27 mouse cellular contexts compared by ENCODE assay signal in genomic region chr2:154571976-154572375, GRCm38 (mm10). TPM values are rescaled to one million over a fixed set of nuclear protein-coding genes. Genes with fewer than 3 reads are reported as not detected.
A peak's percentile ranks its signal among the peaks of the same experiment; 100 is the strongest.
DNase-seq lines count a peak whose midpoint lies in the region; ATAC-seq lines count a peak whose summit lies in the region.
"Had no signal": no experiment of that assay in that cellular context is flagged by ENCODE, and none has a peak within 500 bp of the region (broad histone marks: within the 10 kb centered on the region; RNA-seq: fewer than 3 reads in every experiment).

No protein-coding gene starts in this region.

- no peaks in the 10 kb centered on the region for H3K36me3 ChIP-seq in forebrain, embryonic 11.5 days (ENCODE audit: control insufficient read depth, insufficient read depth, low read length)
- H3K36me3 ChIP-seq in forebrain, embryonic 16.5 days (ENCODE audit: control insufficient read depth, insufficient read depth): no peaks in the 10 kb centered on the region
- no peaks in the 10 kb centered on the region for H3K36me3 ChIP-seq in midbrain, embryonic 13.5 days
- H3K36me3 ChIP-seq in midbrain, embryonic 10.5 days: peaks cover 10% of the 10 kb centered on the region; the same call in 1 of the 2 replicates
- H3K36me3 ChIP-seq in embryonic facial prominence, embryonic 15.5 days: no peaks in the 10 kb centered on the region
- H3K36me3 ChIP-seq in stomach, embryonic 16.5 days (ENCODE audit: control insufficient read depth, insufficient read depth, low read length): no peaks in the 10 kb centered on the region
- no peaks in the 10 kb centered on the region for H3K36me3 ChIP-seq in neural tube, embryonic 15.5 days
- H3K36me3 ChIP-seq in liver, embryonic 12.5 days: 0 out of 2 replicates have a peak, but pooled peaks cover 4% of the 10 kb centered on the region
- H3K36me3 ChIP-seq: heart, embryonic 10.5 days; liver, embryonic 13.5 days; neural tube, embryonic 12.5 days had no signal

- peaks cover 17% of the 10 kb centered on the region for H3K4me1 ChIP-seq in forebrain, embryonic 11.5 days (replicated peaks; ENCODE audit: control insufficient read depth, insufficient read depth, low read length)
- peaks cover 26% of the 10 kb centered on the region for H3K4me1 ChIP-seq in forebrain, embryonic 16.5 days (replicated peaks; ENCODE audit: control insufficient read depth, insufficient read depth, low read length)
- H3K4me1 ChIP-seq in midbrain, embryonic 13.5 days (replicated peaks): peaks cover 49% of the 10 kb centered on the region
- peaks cover 53% of the 10 kb centered on the region for H3K4me1 ChIP-seq in midbrain, embryonic 10.5 days
- peaks cover 41% of the 10 kb centered on the region for H3K4me1 ChIP-seq in embryonic facial prominence, embryonic 15.5 days
- H3K4me1 ChIP-seq in stomach, embryonic 16.5 days (ENCODE audit: control insufficient read depth, insufficient read depth, low read length): peaks cover 31% of the 10 kb centered on the region
- peaks cover 30% of the 10 kb centered on the region for H3K4me1 ChIP-seq in neural tube, embryonic 15.5 days
- peaks cover 44% of the 10 kb centered on the region for H3K4me1 ChIP-seq in liver, embryonic 12.5 days

- no peak for ATAC-seq in forebrain, embryonic 11.5 days (replicated peaks; ENCODE audit: low FRiP score)
- ATAC-seq in forebrain, embryonic 16.5 days: no peak
- ATAC-seq in midbrain, embryonic 13.5 days: no peak
- no peak for ATAC-seq in embryonic facial prominence, embryonic 15.5 days (ENCODE audit: insufficient number of reproducible peaks, low FRiP score, low TSS enrichment, low read depth)
- ATAC-seq in stomach, embryonic 16.5 days (ENCODE audit: insufficient read depth, low FRiP score): no peak
- ATAC-seq in neural tube, embryonic 15.5 days (ENCODE audit: low FRiP score): no peak
- no peak for ATAC-seq in liver, embryonic 12.5 days
- ATAC-seq: activated CD4-positive, CD25-positive, alpha-beta regulatory T cell, adult 4 months had no signal

- H3K27me3 ChIP-seq in forebrain, embryonic 11.5 days (ENCODE audit: control insufficient read depth, insufficient read depth, low read length): no peaks in the 10 kb centered on the region
- H3K27me3 ChIP-seq in forebrain, embryonic 16.5 days (replicated peaks; ENCODE audit: control insufficient read depth, insufficient read depth, low read length): no peaks in the 10 kb centered on the region
- H3K27me3 ChIP-seq in midbrain, embryonic 13.5 days: no peaks in the 10 kb centered on the region
- H3K27me3 ChIP-seq in midbrain, embryonic 10.5 days (ENCODE audit: low read depth, poor library complexity, severe bottlenecking): 0 out of 2 replicates have a peak, but pooled peaks cover 7% of the 10 kb centered on the region
- no peaks in the 10 kb centered on the region for H3K27me3 ChIP-seq in embryonic facial prominence, embryonic 15.5 days
- H3K27me3 ChIP-seq in stomach, embryonic 16.5 days (ENCODE audit: control insufficient read depth, insufficient read depth, low read length): no peaks in the 10 kb centered on the region
- H3K27me3 ChIP-seq in neural tube, embryonic 15.5 days (replicated peaks): no peaks in the 10 kb centered on the region
- no peaks in the 10 kb centered on the region for H3K27me3 ChIP-seq in liver, embryonic 12.5 days (replicated peaks)
- H3K27me3 ChIP-seq: liver, embryonic 13.5 days; neural tube, embryonic 12.5 days had no signal

- WGBS in forebrain, embryonic 11.5 days: 89% methylated on average over 8 of the region's 8 CpGs
- WGBS in forebrain, embryonic 16.5 days: 80% methylated on average over 8 of the region's 8 CpGs
- 81% methylated on average over 8 of the region's 8 CpGs for WGBS in midbrain, embryonic 13.5 days
- WGBS in midbrain, embryonic 10.5 days: 89% methylated on average over 8 of the region's 8 CpGs
- 46% methylated on average over 8 of the region's 8 CpGs for WGBS in embryonic facial prominence, embryonic 15.5 days
- 49% methylated on average over 8 of the region's 8 CpGs for WGBS in stomach, embryonic 16.5 days
- WGBS in neural tube, embryonic 15.5 days: 71% methylated on average over 8 of the region's 8 CpGs
- 65% methylated on average over 8 of the region's 8 CpGs for WGBS in liver, embryonic 12.5 days (ENCODE audit: insufficient replicate concordance)

- H3K4me3 ChIP-seq in forebrain, embryonic 11.5 days (ENCODE audit: low read depth, low read length): no peak overlapping the region
- no peak overlapping the region for H3K4me3 ChIP-seq in forebrain, embryonic 16.5 days (replicated peaks; ENCODE audit: low read length)
- H3K4me3 ChIP-seq in midbrain, embryonic 13.5 days (replicated peaks): no peak overlapping the region
- H3K4me3 ChIP-seq in midbrain, embryonic 10.5 days: no peak overlapping the region
- no peak overlapping the region for H3K4me3 ChIP-seq in embryonic facial prominence, embryonic 15.5 days (replicated peaks)
- H3K4me3 ChIP-seq in stomach, embryonic 16.5 days (replicated peaks; ENCODE audit: low read length): no peak overlapping the region
- no peak overlapping the region for H3K4me3 ChIP-seq in neural tube, embryonic 15.5 days (replicated peaks)
- no peak overlapping the region for H3K4me3 ChIP-seq in liver, embryonic 12.5 days
- H3K4me3 ChIP-seq: forebrain, embryonic 10.5 days; gastrocnemius, adult 2 months; heart, embryonic 10.5 days; liver, embryonic 13.5 days; neural tube, embryonic 12.5 days had no signal

- H3K9ac ChIP-seq in forebrain, embryonic 11.5 days (ENCODE audit: low read length): peak overlapping the region; percentile 16; the same call in 1 of the 2 replicates
- no peak overlapping the region for H3K9ac ChIP-seq in forebrain, embryonic 16.5 days (replicated peaks; ENCODE audit: low read depth, low read length)
- H3K9ac ChIP-seq in midbrain, embryonic 13.5 days (replicated peaks): 0 out of 2 replicates have a peak overlapping the region, but pooled peaks have one; percentile 19
- no peak overlapping the region for H3K9ac ChIP-seq in embryonic facial prominence, embryonic 15.5 days
- no peak overlapping the region for H3K9ac ChIP-seq in stomach, embryonic 16.5 days (ENCODE audit: low read length)
- H3K9ac ChIP-seq in neural tube, embryonic 15.5 days (replicated peaks): no peak overlapping the region
- H3K9ac ChIP-seq in liver, embryonic 12.5 days: no peak overlapping the region
- H3K9ac ChIP-seq: liver, embryonic 13.5 days; neural tube, embryonic 12.5 days had no signal

- no peak overlapping the region for H3K4me2 ChIP-seq in forebrain, embryonic 11.5 days (ENCODE audit: low read depth, low read length, severe bottlenecking)
- no peak overlapping the region for H3K4me2 ChIP-seq in forebrain, embryonic 16.5 days (ENCODE audit: low read length)
- no peak overlapping the region for H3K4me2 ChIP-seq in midbrain, embryonic 13.5 days (replicated peaks)
- no peak overlapping the region for H3K4me2 ChIP-seq in embryonic facial prominence, embryonic 15.5 days (replicated peaks)
- H3K4me2 ChIP-seq in stomach, embryonic 16.5 days (ENCODE audit: low read depth, low read length): no peak overlapping the region
- no peak overlapping the region for H3K4me2 ChIP-seq in neural tube, embryonic 15.5 days
- no peak overlapping the region for H3K4me2 ChIP-seq in liver, embryonic 12.5 days
- H3K4me2 ChIP-seq: liver, embryonic 13.5 days; neural tube, embryonic 12.5 days had no signal

- H3K27ac ChIP-seq in forebrain, embryonic 11.5 days (ENCODE audit: low read depth, low read length): no peak overlapping the region
- H3K27ac ChIP-seq in forebrain, embryonic 16.5 days (ENCODE audit: low read length): no peak overlapping the region
- H3K27ac ChIP-seq in midbrain, embryonic 13.5 days: no peak overlapping the region
- H3K27ac ChIP-seq in midbrain, embryonic 10.5 days (replicated peaks): no peak overlapping the region
- peak overlapping the region; percentile 77 for H3K27ac ChIP-seq in embryonic facial prominence, embryonic 15.5 days (replicated peaks)
- peak overlapping the region; percentile 29; the same call in 1 of the 2 replicates for H3K27ac ChIP-seq in stomach, embryonic 16.5 days (ENCODE audit: low read length)
- H3K27ac ChIP-seq in neural tube, embryonic 15.5 days (replicated peaks): no peak overlapping the region
- no peak overlapping the region for H3K27ac ChIP-seq in liver, embryonic 12.5 days
- H3K27ac ChIP-seq: forebrain, embryonic 10.5 days; gastrocnemius, adult 2 months; heart, embryonic 10.5 days; liver, embryonic 13.5 days; neural tube, embryonic 12.5 days had no signal

- no peak for DNase-seq in forebrain, embryonic 11.5 days (ENCODE audit: low spot score)
- no peak for DNase-seq in midbrain, embryonic 10.5 days (ENCODE audit: low spot score)
- DNase-seq: adrenal gland, postnatal 10 days; cerebellum, adult 2 months; cerebellum, postnatal 25 days; gastrocnemius, adult 2 months; heart, postnatal 4 days; kidney, adult 2 months; kidney, postnatal 10 days; liver, embryonic 13.5 days; lung, adult 2 months; midbrain, embryonic 14.5 days; right cerebral cortex, postnatal 25 days; spleen, adult 18-20 months; thymus, postnatal 25 days had no signal

- H3K9me3 ChIP-seq in forebrain, embryonic 11.5 days (ENCODE audit: control insufficient read depth, low read length): no peaks in the 10 kb centered on the region
- H3K9me3 ChIP-seq in forebrain, embryonic 16.5 days (ENCODE audit: control insufficient read depth, low read length): no peaks in the 10 kb centered on the region
- no peaks in the 10 kb centered on the region for H3K9me3 ChIP-seq in midbrain, embryonic 13.5 days
- H3K9me3 ChIP-seq in midbrain, embryonic 10.5 days (replicated peaks): no peaks in the 10 kb centered on the region
- H3K9me3 ChIP-seq in embryonic facial prominence, embryonic 15.5 days (replicated peaks): no peaks in the 10 kb centered on the region
- no peaks in the 10 kb centered on the region for H3K9me3 ChIP-seq in stomach, embryonic 16.5 days (replicated peaks; ENCODE audit: control insufficient read depth, low read length)
- no peaks in the 10 kb centered on the region for H3K9me3 ChIP-seq in neural tube, embryonic 15.5 days (replicated peaks)
- H3K9me3 ChIP-seq in liver, embryonic 12.5 days (replicated peaks): no peaks in the 10 kb centered on the region
- H3K9me3 ChIP-seq: forebrain, embryonic 10.5 days; G1E; heart, embryonic 10.5 days; liver, embryonic 13.5 days; neural tube, embryonic 12.5 days had no signal

RNA-seq across cellular contexts. Expression of gene E2f1, which starts 2.3 kb away (rescaled TPM):
- 17.6 and 18.6 TPM in 2 replicates for polyA plus RNA-seq in forebrain, embryonic 11.5 days (2014; fragmentation: Nextera tagmentation; extraction: Ambion mirVana)
- 10.8 and 12.1 TPM in 2 replicates for polyA plus RNA-seq in forebrain, embryonic 16.5 days (2015; fragmentation: Nextera tagmentation; extraction: Ambion mirVana)
- polyA plus RNA-seq in midbrain, embryonic 13.5 days (2015; fragmentation: Nextera tagmentation; extraction: Ambion mirVana): 13.6 and 15.2 TPM in 2 replicates
- polyA plus RNA-seq in midbrain, embryonic 10.5 days (2016; fragmentation: Nextera tagmentation; extraction: Ambion mirVana): 34.9 and 35.5 TPM in 2 replicates
- polyA plus RNA-seq in embryonic facial prominence, embryonic 15.5 days (2015; fragmentation: Nextera tagmentation; extraction: Ambion mirVana): 24.6 and 25.5 TPM in 2 replicates
- polyA plus RNA-seq in stomach, embryonic 16.5 days (2015; fragmentation: Nextera tagmentation; extraction: Ambion mirVana): 8.1 and 9.3 TPM in 2 replicates
- polyA plus RNA-seq in neural tube, embryonic 15.5 days (2015; fragmentation: Nextera tagmentation; extraction: Ambion mirVana): 3.4 and 7.4 TPM in 2 replicates
- polyA plus RNA-seq in liver, embryonic 12.5 days (2016; fragmentation: Nextera tagmentation; extraction: Ambion mirVana): 27.0 and 27.4 TPM in 2 replicates

RNA-seq across cellular contexts. Expression of gene Necab3, which starts 13.3 kb away (rescaled TPM):
- 5.5 and 7.6 TPM in 2 replicates for polyA plus RNA-seq in forebrain, embryonic 11.5 days (2014; fragmentation: Nextera tagmentation; extraction: Ambion mirVana)
- 22.0 and 27.1 TPM in 2 replicates for polyA plus RNA-seq in forebrain, embryonic 16.5 days (2015; fragmentation: Nextera tagmentation; extraction: Ambion mirVana)
- polyA plus RNA-seq in midbrain, embryonic 13.5 days (2015; fragmentation: Nextera tagmentation; extraction: Ambion mirVana): 13.4 and 14.5 TPM in 2 replicates
- 5.2 and 7.6 TPM in 2 replicates for polyA plus RNA-seq in midbrain, embryonic 10.5 days (2016; fragmentation: Nextera tagmentation; extraction: Ambion mirVana)
- 3.4 and 4.3 TPM in 2 replicates for polyA plus RNA-seq in embryonic facial prominence, embryonic 15.5 days (2015; fragmentation: Nextera tagmentation; extraction: Ambion mirVana)
- polyA plus RNA-seq in stomach, embryonic 16.5 days (2015; fragmentation: Nextera tagmentation; extraction: Ambion mirVana): 1.4 and 1.7 TPM in 2 replicates
- 16.0 and 19.6 TPM in 2 replicates for polyA plus RNA-seq in neural tube, embryonic 15.5 days (2015; fragmentation: Nextera tagmentation; extraction: Ambion mirVana)
- 1.0 and 1.3 TPM in 2 replicates for polyA plus RNA-seq in liver, embryonic 12.5 days (2016; fragmentation: Nextera tagmentation; extraction: Ambion mirVana)

RNA-seq across cellular contexts. Expression of gene Actl10, which starts 20.4 kb away (rescaled TPM):
- 0.41 and 0.77 TPM in 2 replicates for polyA plus RNA-seq in forebrain, embryonic 11.5 days (2014; fragmentation: Nextera tagmentation; extraction: Ambion mirVana)
- 0.37 and 0.86 TPM in 2 replicates for polyA plus RNA-seq in forebrain, embryonic 16.5 days (2015; fragmentation: Nextera tagmentation; extraction: Ambion mirVana)
- polyA plus RNA-seq in midbrain, embryonic 13.5 days (2015; fragmentation: Nextera tagmentation; extraction: Ambion mirVana): 0.26 and 0.55 TPM in 2 replicates
- polyA plus RNA-seq in midbrain, embryonic 10.5 days (2016; fragmentation: Nextera tagmentation; extraction: Ambion mirVana): 0.81 and 0.98 TPM in 2 replicates
- polyA plus RNA-seq in embryonic facial prominence, embryonic 15.5 days (2015; fragmentation: Nextera tagmentation; extraction: Ambion mirVana): 0.17 and 0.25 TPM in 2 replicates
- polyA plus RNA-seq in stomach, embryonic 16.5 days (2015; fragmentation: Nextera tagmentation; extraction: Ambion mirVana): 0.14 TPM in 1 of 2 replicates, not detected in the other
- 0.31 and 0.63 TPM in 2 replicates for polyA plus RNA-seq in neural tube, embryonic 15.5 days (2015; fragmentation: Nextera tagmentation; extraction: Ambion mirVana)
- polyA plus RNA-seq in liver, embryonic 12.5 days (2016; fragmentation: Nextera tagmentation; extraction: Ambion mirVana): 0.29 TPM in 1 of 2 replicates, not detected in the other
- polyA plus RNA-seq: activated CD4-positive, CD25-positive, alpha-beta regulatory T cell, adult 4 months; frontal cortex, adult 2 months; G1E; kidney, adult 2 months; liver, embryonic 13.5 days had no signal

RNA-seq across cellular contexts. Expression of gene 1700003F12Rik, which starts 25.1 kb away (rescaled TPM):
- polyA plus RNA-seq in forebrain, embryonic 11.5 days (2014; fragmentation: Nextera tagmentation; extraction: Ambion mirVana): 2.3 and 4.5 TPM in 2 replicates
- 1.9 and 2.9 TPM in 2 replicates for polyA plus RNA-seq in forebrain, embryonic 16.5 days (2015; fragmentation: Nextera tagmentation; extraction: Ambion mirVana)
- 1.8 and 2.0 TPM in 2 replicates for polyA plus RNA-seq in midbrain, embryonic 13.5 days (2015; fragmentation: Nextera tagmentation; extraction: Ambion mirVana)
- 4.4 and 5.1 TPM in 2 replicates for polyA plus RNA-seq in midbrain, embryonic 10.5 days (2016; fragmentation: Nextera tagmentation; extraction: Ambion mirVana)
- 0.83 and 1.3 TPM in 2 replicates for polyA plus RNA-seq in embryonic facial prominence, embryonic 15.5 days (2015; fragmentation: Nextera tagmentation; extraction: Ambion mirVana)
- 0.59 and 1.6 TPM in 2 replicates for polyA plus RNA-seq in stomach, embryonic 16.5 days (2015; fragmentation: Nextera tagmentation; extraction: Ambion mirVana)
- polyA plus RNA-seq in neural tube, embryonic 15.5 days (2015; fragmentation: Nextera tagmentation; extraction: Ambion mirVana): 1.3 and 1.9 TPM in 2 replicates
- 1.5 and 1.6 TPM in 2 replicates for polyA plus RNA-seq in liver, embryonic 12.5 days (2016; fragmentation: Nextera tagmentation; extraction: Ambion mirVana)
- polyA plus RNA-seq: activated CD4-positive, CD25-positive, alpha-beta regulatory T cell, adult 4 months; G1E; lung, adult 2 months had no signal

RNA-seq across cellular contexts. Expression of gene Pxmp4, which starts 31.5 kb away (rescaled TPM):
- polyA plus RNA-seq in forebrain, embryonic 11.5 days (2014; fragmentation: Nextera tagmentation; extraction: Ambion mirVana): 10.0 and 10.6 TPM in 2 replicates
- polyA plus RNA-seq in forebrain, embryonic 16.5 days (2015; fragmentation: Nextera tagmentation; extraction: Ambion mirVana): 12.0 and 14.8 TPM in 2 replicates
- 12.3 and 13.4 TPM in 2 replicates for polyA plus RNA-seq in midbrain, embryonic 13.5 days (2015; fragmentation: Nextera tagmentation; extraction: Ambion mirVana)
- 13.2 and 13.9 TPM in 2 replicates for polyA plus RNA-seq in midbrain, embryonic 10.5 days (2016; fragmentation: Nextera tagmentation; extraction: Ambion mirVana)
- 30.5 and 33.1 TPM in 2 replicates for polyA plus RNA-seq in embryonic facial prominence, embryonic 15.5 days (2015; fragmentation: Nextera tagmentation; extraction: Ambion mirVana)
- 32.4 and 35.1 TPM in 2 replicates for polyA plus RNA-seq in stomach, embryonic 16.5 days (2015; fragmentation: Nextera tagmentation; extraction: Ambion mirVana)
- 18.1 and 22.9 TPM in 2 replicates for polyA plus RNA-seq in neural tube, embryonic 15.5 days (2015; fragmentation: Nextera tagmentation; extraction: Ambion mirVana)
- 24.5 and 26.1 TPM in 2 replicates for polyA plus RNA-seq in liver, embryonic 12.5 days (2016; fragmentation: Nextera tagmentation; extraction: Ambion mirVana)

Comparison
In these comparisons a context has a peak if more than half of its experiments do, and no peak if none do; other contexts are left out.
1. H3K9ac ChIP-seq: peak in forebrain, embryonic 11.5 days (single experiment) and midbrain, embryonic 13.5 days (single experiment); none in forebrain, embryonic 16.5 days (single experiment), embryonic facial prominence, embryonic 15.5 days (single experiment), stomach, embryonic 16.5 days (single experiment), neural tube, embryonic 15.5 days (single experiment) and liver, embryonic 12.5 days (single experiment).
2. H3K27ac ChIP-seq: peak in embryonic facial prominence, embryonic 15.5 days (single experiment) and stomach, embryonic 16.5 days (single experiment); none in forebrain, embryonic 11.5 days (single experiment), forebrain, embryonic 16.5 days (single experiment), midbrain, embryonic 13.5 days (single experiment), midbrain, embryonic 10.5 days (single experiment), neural tube, embryonic 15.5 days (single experiment) and liver, embryonic 12.5 days (single experiment).